ENCODE assay signal across 19 mouse cellular contexts in genomic region chr3:121706087-121706486, GRCm38 (mm10). TPM values are rescaled to one million over a fixed set of nuclear protein-coding genes. Genes with fewer than 3 reads are reported as not detected.
DNase-seq lines count a peak whose midpoint lies in the region; ATAC-seq and TF ChIP-seq lines count a peak whose summit lies in the region.
"Had no signal": no experiment of that assay in that cellular context is flagged by ENCODE, and none has a peak within 500 bp of the region (broad histone marks: within the 10 kb centered on the region; RNA-seq: fewer than 3 reads in every experiment).

No protein-coding gene starts in this region.

- WGBS in hindbrain, embryonic 13.5 days = 68% methylated on average over 5 of the region's 5 CpGs
- WGBS in hindbrain, embryonic 14.5 days = 63% methylated on average over 5 of the region's 5 CpGs
- WGBS in neural tube, embryonic 13.5 days = 63% methylated on average over 5 of the region's 5 CpGs
- WGBS in neural tube, embryonic 15.5 days = 67% methylated on average over 5 of the region's 5 CpGs
- 40% methylated on average over 5 of the region's 5 CpGs for WGBS in olfactory bulb, adult 2 months

- H3K4me3 ChIP-seq in hindbrain, embryonic 13.5 days = no peak overlapping the region
- no peak overlapping the region for H3K4me3 ChIP-seq in hindbrain, embryonic 14.5 days (replicated peaks; ENCODE audit: low read length)
- H3K4me3 ChIP-seq in neural tube, embryonic 13.5 days = no peak overlapping the region
- no peak overlapping the region for H3K4me3 ChIP-seq in neural tube, embryonic 15.5 days (replicated peaks)
- H3K4me3 ChIP-seq in olfactory bulb, adult 2 months (ENCODE audit: insufficient read depth, low read depth, low read length) = no peak overlapping the region
- H3K4me3 ChIP-seq: erythroblast, embryonic 14.5 days; limb, embryonic 12.5 days had no signal

- TF ChIP-seq POLR2A in olfactory bulb, adult 2 months (IDR thresholded peaks at IDR 0.05; ENCODE audit: insufficient read depth, low read depth, low read length) = no peak

- H3K27ac ChIP-seq in hindbrain, embryonic 13.5 days = 0 out of 2 replicates have a peak overlapping the region, but pooled peaks have one; percentile 46
- no peak overlapping the region for H3K27ac ChIP-seq in hindbrain, embryonic 14.5 days
- peak overlapping the region; percentile 42; the same call in 1 of the 2 replicates for H3K27ac ChIP-seq in neural tube, embryonic 13.5 days (replicated peaks)
- no peak overlapping the region for H3K27ac ChIP-seq in neural tube, embryonic 15.5 days (replicated peaks)
- peak overlapping the region; percentile 41; the same call in 1 of the 2 replicates for H3K27ac ChIP-seq in olfactory bulb, adult 2 months (ENCODE audit: insufficient read depth, low read depth, low read length)
- H3K27ac ChIP-seq: limb, embryonic 12.5 days had no signal

- no peak overlapping the region for H3K9ac ChIP-seq in hindbrain, embryonic 13.5 days
- no peak overlapping the region for H3K9ac ChIP-seq in hindbrain, embryonic 14.5 days
- H3K9ac ChIP-seq in neural tube, embryonic 13.5 days = no peak overlapping the region
- H3K9ac ChIP-seq in neural tube, embryonic 15.5 days (replicated peaks) = no peak overlapping the region
- H3K9ac ChIP-seq: limb, embryonic 12.5 days; liver, postnatal 0 days had no signal

- H3K27me3 ChIP-seq in hindbrain, embryonic 13.5 days = peaks cover 4% of the 10 kb centered on the region; the same call in 1 of the 2 replicates
- H3K27me3 ChIP-seq in hindbrain, embryonic 14.5 days (ENCODE audit: control insufficient read depth, insufficient read depth, low read length) = no peaks in the 10 kb centered on the region
- H3K27me3 ChIP-seq in neural tube, embryonic 13.5 days = no peaks in the 10 kb centered on the region
- H3K27me3 ChIP-seq in neural tube, embryonic 15.5 days (replicated peaks) = no peaks in the 10 kb centered on the region
- H3K27me3 ChIP-seq: limb, embryonic 12.5 days had no signal

- H3K4me2 ChIP-seq in hindbrain, embryonic 13.5 days = no peak overlapping the region
- H3K4me2 ChIP-seq in hindbrain, embryonic 14.5 days (replicated peaks) = no peak overlapping the region
- H3K4me2 ChIP-seq in neural tube, embryonic 13.5 days = no peak overlapping the region
- H3K4me2 ChIP-seq in neural tube, embryonic 15.5 days = no peak overlapping the region
- H3K4me2 ChIP-seq: limb, embryonic 12.5 days had no signal

- DNase-seq in adrenal gland, adult 2 months = peak; percentile 59
- no peak for DNase-seq in adrenal gland, postnatal 4 days (ENCODE audit: low spot score in 2 of 2)
- no peak for DNase-seq in hindbrain, embryonic 14.5 days (ENCODE audit: low spot score)
- no peak for DNase-seq in yolk sac, embryonic 10.5 days (ENCODE audit: low spot score)
- DNase-seq: gastrocnemius, postnatal 10 days; liver, postnatal 0 days had no signal

- no peak for TF ChIP-seq CTCF in olfactory bulb, adult 2 months (IDR thresholded peaks at IDR 0.05; ENCODE audit: insufficient read depth, low read depth, low read length)

- no peak for ATAC-seq in hindbrain, embryonic 13.5 days (ENCODE audit: low FRiP score)
- ATAC-seq in hindbrain, embryonic 14.5 days (ENCODE audit: low FRiP score) = no peak
- no peak for ATAC-seq in neural tube, embryonic 13.5 days (ENCODE audit: low read depth)
- ATAC-seq in neural tube, embryonic 15.5 days (ENCODE audit: low FRiP score) = no peak
- ATAC-seq: hindbrain, embryonic 16.5 days; liver, postnatal 0 days had no signal

- H3K9me3 ChIP-seq in hindbrain, embryonic 13.5 days = no peaks in the 10 kb centered on the region
- no peaks in the 10 kb centered on the region for H3K9me3 ChIP-seq in hindbrain, embryonic 14.5 days (ENCODE audit: control insufficient read depth, low read length)
- no peaks in the 10 kb centered on the region for H3K9me3 ChIP-seq in neural tube, embryonic 13.5 days
- no peaks in the 10 kb centered on the region for H3K9me3 ChIP-seq in neural tube, embryonic 15.5 days (replicated peaks)
- H3K9me3 ChIP-seq: limb, embryonic 12.5 days had no signal

- H3K4me1 ChIP-seq in hindbrain, embryonic 13.5 days (replicated peaks) = peaks cover 21% of the 10 kb centered on the region
- H3K4me1 ChIP-seq in hindbrain, embryonic 14.5 days (replicated peaks; ENCODE audit: control insufficient read depth, insufficient read depth, low read length) = peaks cover 23% of the 10 kb centered on the region
- peaks cover 34% of the 10 kb centered on the region for H3K4me1 ChIP-seq in neural tube, embryonic 13.5 days (replicated peaks)
- H3K4me1 ChIP-seq in neural tube, embryonic 15.5 days = peaks cover 11% of the 10 kb centered on the region
- peaks cover 2% of the 10 kb centered on the region for H3K4me1 ChIP-seq in olfactory bulb, adult 2 months (ENCODE audit: control insufficient read depth, insufficient read depth, low read length)

- H3K36me3 ChIP-seq in hindbrain, embryonic 13.5 days = no peaks in the 10 kb centered on the region
- H3K36me3 ChIP-seq in hindbrain, embryonic 14.5 days (replicated peaks; ENCODE audit: control insufficient read depth, insufficient read depth) = no peaks in the 10 kb centered on the region
- no peaks in the 10 kb centered on the region for H3K36me3 ChIP-seq in neural tube, embryonic 13.5 days
- H3K36me3 ChIP-seq in neural tube, embryonic 15.5 days = no peaks in the 10 kb centered on the region
- H3K36me3 ChIP-seq: limb, embryonic 12.5 days had no signal

RNA-seq across cellular contexts. Expression of gene F3, which starts 17.2 kb away (rescaled TPM):
- total RNA-seq in adrenal gland, adult 2 months (2021) = 10 to 100 TPM in 1 of 2 experiments, 1 to 10 TPM in 1; 8.0 to 22.4 TPM
- polyA plus RNA-seq in adrenal gland, adult 2 months (2012; rRNA removed) = 12.7 and 19.4 TPM in 2 replicates
- 1 to 10 TPM; 5.8 to 8.3 TPM for total RNA-seq in adrenal gland, postnatal 4 days (2021)
- 5.6 and 5.8 TPM in 2 replicates for polyA plus RNA-seq in hindbrain, embryonic 13.5 days (2015; fragmentation: Nextera tagmentation; extraction: Ambion mirVana)
- 6.5 and 8.2 TPM in 2 replicates for polyA plus RNA-seq in hindbrain, embryonic 14.5 days (2014; fragmentation: Nextera tagmentation; extraction: Ambion mirVana)
- polyA plus RNA-seq in neural tube, embryonic 13.5 days (2015; fragmentation: Nextera tagmentation; extraction: Ambion mirVana) = 4.4 and 4.5 TPM in 2 replicates
- 7.7 and 9.3 TPM in 2 replicates for polyA plus RNA-seq in neural tube, embryonic 15.5 days (2015; fragmentation: Nextera tagmentation; extraction: Ambion mirVana)
- not detected in 2 replicates for polyA plus RNA-seq in olfactory bulb, adult 2 months (2012; ENCODE audit: insufficient read depth, insufficient read length, low replicate concordance, missing spikeins)
- polyA plus RNA-seq: erythroblast, embryonic 14.5 days had no signal

RNA-seq across cellular contexts. Expression of gene 4930432M17Rik, which starts 35.5 kb away (rescaled TPM):
- not detected for total RNA-seq in adrenal gland, adult 2 months (2021)
- not detected in 2 replicates for polyA plus RNA-seq in adrenal gland, adult 2 months (2012; rRNA removed)
- total RNA-seq in adrenal gland, postnatal 4 days (2021) = not detected
- polyA plus RNA-seq in hindbrain, embryonic 13.5 days (2015; fragmentation: Nextera tagmentation; extraction: Ambion mirVana) = not detected in 2 replicates
- polyA plus RNA-seq in hindbrain, embryonic 14.5 days (2014; fragmentation: Nextera tagmentation; extraction: Ambion mirVana) = not detected in 2 replicates
- not detected in 2 replicates for polyA plus RNA-seq in neural tube, embryonic 13.5 days (2015; fragmentation: Nextera tagmentation; extraction: Ambion mirVana)
- polyA plus RNA-seq in neural tube, embryonic 15.5 days (2015; fragmentation: Nextera tagmentation; extraction: Ambion mirVana) = not detected in 2 replicates
- not detected in 2 replicates for polyA plus RNA-seq in olfactory bulb, adult 2 months (2012; ENCODE audit: insufficient read depth, insufficient read length, low replicate concordance, missing spikeins)
- total RNA-seq: common myeloid progenitor, adult 5-6 weeks; gastrocnemius, postnatal 10 days; layer of hippocampus, postnatal 10 days; megakaryocyte progenitor cell, adult 5-6 weeks had no signal
- polyA plus RNA-seq: erythroblast, embryonic 14.5 days; heart, embryonic 14.5 days; hindbrain, embryonic 16.5 days; kidney, embryonic 16.5 days; limb, embryonic 12.5 days; liver, postnatal 0 days; urinary bladder, adult 2 months had no signal

Comparison
In these comparisons a context has a peak if more than half of its experiments do, and no peak if none do; other contexts are left out.
1. H3K27ac ChIP-seq: peak in hindbrain, embryonic 13.5 days (single experiment), neural tube, embryonic 13.5 days (single experiment) and olfactory bulb, adult 2 months (single experiment); none in hindbrain, embryonic 14.5 days (single experiment) and neural tube, embryonic 15.5 days (single experiment).